Mouse (Mus musculus): Measurements from ENCODE around the gene Dut. TPM values are rescaled to one million over a fixed set of nuclear protein-coding genes. Genes with fewer than 3 reads are reported as not detected.

Gene Dut
- polyA plus RNA-seq, 1 experiment from 2014 or later = 150 TPM

GRCm38 (mm10) chr2:125305671-125306070, 58.7 kb downstream of the Dut start:
- no peak for ATAC-seq (replicated peaks; ENCODE audit: extremely low read depth, insufficient read depth, low FRiP score)

More at GRCm38 (mm10) chr2:125305671-125306070, 58.7 kb downstream of the Dut start:
- no peak overlapping the region for H3K4me3 ChIP-seq (ENCODE audit: low read length)
- WGBS = 78% methylated on average over 3 of the region's 3 CpGs
- H3K27me3 ChIP-seq (ENCODE audit: control insufficient read depth, insufficient read depth, low read length) = no peaks in the 10 kb centered on the region
- H3K9me3 ChIP-seq (replicated peaks; ENCODE audit: control insufficient read depth, low read length) = no peaks in the 10 kb centered on the region
- H3K36me3 ChIP-seq (ENCODE audit: control insufficient read depth, insufficient read depth) = peaks cover 19% of the 10 kb centered on the region
- H3K4me1 ChIP-seq (ENCODE audit: control insufficient read depth, insufficient read depth, low read length) = no peaks in the 10 kb centered on the region
- no peak overlapping the region for H3K4me2 ChIP-seq (ENCODE audit: low read depth, low read length)
- no peak overlapping the region for H3K27ac ChIP-seq (ENCODE audit: low read length)
- no peak overlapping the region for H3K9ac ChIP-seq (ENCODE audit: low read length)

Other genes starting within 250 kb of the Dut start
- gene Slc24a5, start 179.1 kb upstream of the Dut start, polyA plus RNA-seq (2015; fragmentation: Nextera tagmentation; extraction: Ambion mirVana) = 1.6 and 2.0 TPM in 2 replicates
- 47.6 and 51.4 TPM in 2 replicates for gene Myef2, start 123.5 kb upstream of the Dut start, polyA plus RNA-seq (2015; fragmentation: Nextera tagmentation; extraction: Ambion mirVana)
- not detected in 2 replicates for gene Ctxn2, start 110.5 kb upstream of the Dut start, polyA plus RNA-seq (2015; fragmentation: Nextera tagmentation; extraction: Ambion mirVana)
- not detected in 2 replicates for gene Slc12a1, start 94.7 kb upstream of the Dut start, polyA plus RNA-seq (2015; fragmentation: Nextera tagmentation; extraction: Ambion mirVana)